Mouse (Mus musculus) cerebellum, adult 9-10 months (tissue): Measurements from ENCODE around the gene Cxcl14.

Experiments
- DNase-seq: peaks from one replicate; pipeline ENCODE4 v3.0.0; 2022

The Cxcl14 gene

DNA sequence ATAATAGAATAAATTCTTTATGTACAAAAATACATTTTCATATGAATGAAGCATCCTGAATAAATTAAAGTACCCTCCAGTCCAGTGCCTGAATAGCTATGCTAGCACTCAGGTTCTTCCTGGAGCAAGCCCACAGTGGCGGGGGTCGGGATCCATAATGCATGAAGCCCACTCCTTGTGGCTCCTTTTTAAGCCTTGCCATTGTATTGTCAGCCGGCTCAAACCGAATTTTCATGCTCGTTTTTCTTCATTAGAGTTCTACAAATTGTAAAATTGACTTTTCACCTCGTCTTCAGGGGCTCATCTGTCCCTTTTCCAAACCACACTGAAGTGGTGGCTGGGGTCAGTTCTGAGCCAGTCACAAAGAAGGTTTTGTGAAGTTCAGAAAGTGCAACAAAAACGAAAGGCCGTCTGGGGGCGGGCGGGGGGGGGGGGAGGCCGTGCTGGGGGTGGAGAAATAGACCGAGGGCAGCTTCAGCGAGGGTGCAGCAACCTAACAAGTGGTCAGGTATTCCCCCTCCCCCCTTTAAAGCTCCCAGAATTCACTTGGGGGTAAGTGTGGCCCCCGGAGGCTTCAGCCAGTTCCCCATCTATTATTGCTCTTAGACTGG is 45.7 kb downstream of the Cxcl14 start:
- DNase-seq: no peak

- no peak for DNase-seq
These were observed 46.6 kb downstream of the Cxcl14 start for GRCm38 (mm10) chr13:56249593-56250341.

DNA sequence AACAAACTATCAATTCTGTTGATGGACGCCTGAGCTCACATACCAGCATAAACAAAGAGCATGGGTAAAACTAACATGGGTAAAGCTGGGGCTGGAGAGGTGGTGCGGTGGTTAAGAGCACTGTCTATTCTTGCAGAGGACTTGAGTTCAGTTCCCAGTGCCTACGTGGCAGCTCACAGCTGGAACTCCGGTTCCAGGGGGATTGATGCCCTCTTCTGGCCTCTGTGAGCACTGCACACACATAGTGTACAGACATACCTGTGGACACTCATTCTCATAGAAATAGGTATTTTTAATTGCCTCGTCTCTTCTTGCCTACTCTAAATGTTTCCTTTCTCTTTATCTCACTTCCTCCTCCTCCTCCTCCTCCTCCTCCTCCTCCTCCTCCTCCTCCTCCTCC is 53.2 kb downstream of the Cxcl14 start:
- no peak for DNase-seq

GRCm38 (mm10) chr13:56240012-56240770 is 56.2 kb downstream of the Cxcl14 start:
- no peak for DNase-seq
